Comparison of ENCODE assay signal across 26 mouse cellular contexts in the genomic region with DNA sequence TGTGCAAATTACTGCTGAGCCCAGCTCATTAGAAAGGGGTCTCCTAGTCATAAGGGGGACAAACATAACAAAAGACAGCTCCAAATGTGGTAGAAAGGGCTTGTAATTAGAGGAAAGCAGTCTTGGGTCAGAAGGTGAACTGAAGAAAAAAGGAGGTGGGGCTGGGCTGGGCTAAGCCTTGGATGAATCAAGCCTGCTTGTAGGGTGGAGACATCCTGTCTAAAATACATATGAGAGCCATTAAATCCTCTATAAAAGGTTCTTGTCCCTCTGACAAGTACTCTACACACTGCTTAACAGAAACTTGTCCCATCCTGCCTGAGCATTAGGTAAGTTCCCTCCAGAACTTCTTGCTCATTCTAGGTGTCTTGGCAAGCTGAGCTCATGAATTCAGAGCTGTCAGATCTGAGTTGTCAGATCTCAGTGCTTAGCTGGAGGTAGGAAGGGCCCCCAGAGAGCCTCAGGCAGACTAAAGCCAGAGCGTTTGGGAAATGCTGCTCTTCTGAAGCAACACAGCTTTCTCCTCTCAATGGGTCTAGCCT. TPM values are rescaled to one million over a fixed set of nuclear protein-coding genes. Genes with fewer than 3 reads are reported as not detected.
DNase-seq lines count a peak whose midpoint lies in the region; ATAC-seq lines count a peak whose summit lies in the region.
"Had no signal": no experiment of that assay in that cellular context is flagged by ENCODE, and none has a peak within 500 bp of the region (broad histone marks: within the 10 kb centered on the region; RNA-seq: fewer than 3 reads in every experiment).

A gene (plus strand): TSS at position 278 of the 542 bp plus-strand sequence.

- H3K4me3 ChIP-seq in embryonic facial prominence, embryonic 14.5 days (ENCODE audit: low read depth, low read length): no peak within 1 kb of the TSS
- no peak within 1 kb of the TSS for H3K4me3 ChIP-seq in stomach, embryonic 15.5 days (replicated peaks)
- H3K4me3 ChIP-seq: forebrain, embryonic 13.5 days; gastrocnemius, adult 2 months; heart, embryonic 15.5 days; hindbrain, embryonic 13.5 days had no signal

- DNase-seq in R1 (ENCODE audit: low read depth, low spot score) (peak; percentile 2), ZHBTc4 (ENCODE audit: low read depth, low spot score) (peak; percentile 11)
- DNase-seq in embryonic facial prominence, embryonic 14.5 days (ENCODE audit: low spot score): peak; percentile 48
- DNase-seq in gastrocnemius, postnatal 4 days (ENCODE audit: low spot score in 2 of 2): no peak
- DNase-seq in gastrocnemius, adult 18-20 months (ENCODE audit: low spot score): no peak
- DNase-seq: adrenal gland, postnatal 14 days; cerebellum, adult 18-20 months; cerebellum, adult 9-11 months; cerebellum, postnatal 36 days; forebrain, postnatal 0 days; gastrocnemius, adult 2 months; gastrocnemius, postnatal 25 days; heart, adult 18-20 months; heart, postnatal 14 days; kidney, adult 11 months had no signal

- H3K27me3 ChIP-seq in embryonic facial prominence, embryonic 14.5 days (replicated peaks; ENCODE audit: control insufficient read depth, insufficient read depth, low read length): no peaks in the 10 kb centered on the region
- H3K27me3 ChIP-seq in stomach, embryonic 15.5 days (replicated peaks): no peaks in the 10 kb centered on the region
- H3K27me3 ChIP-seq: forebrain, embryonic 13.5 days; heart, embryonic 15.5 days; hindbrain, embryonic 13.5 days had no signal

- no peaks in the 10 kb centered on the region for H3K4me1 ChIP-seq in embryonic facial prominence, embryonic 14.5 days (ENCODE audit: control insufficient read depth, insufficient read depth, low read length)
- H3K4me1 ChIP-seq in stomach, embryonic 15.5 days: no peaks in the 10 kb centered on the region
- H3K4me1 ChIP-seq: forebrain, embryonic 13.5 days; heart, embryonic 15.5 days; hindbrain, embryonic 13.5 days had no signal

- no peaks in the 10 kb centered on the region for H3K36me3 ChIP-seq in embryonic facial prominence, embryonic 14.5 days (ENCODE audit: control insufficient read depth, insufficient read depth, low read length)
- H3K36me3 ChIP-seq in stomach, embryonic 15.5 days: no peaks in the 10 kb centered on the region
- H3K36me3 ChIP-seq: heart, embryonic 15.5 days; hindbrain, embryonic 13.5 days had no signal

- H3K9ac ChIP-seq in embryonic facial prominence, embryonic 14.5 days (ENCODE audit: low read depth, low read length): no peak within 1 kb of the TSS
- H3K9ac ChIP-seq in stomach, embryonic 15.5 days: no peak within 1 kb of the TSS
- H3K9ac ChIP-seq: forebrain, embryonic 13.5 days; forebrain, postnatal 0 days; heart, embryonic 15.5 days; hindbrain, embryonic 13.5 days had no signal

- 33% methylated on average over 1 of the region's 1 CpGs for WGBS in embryonic facial prominence, embryonic 14.5 days
- 48% methylated on average over 1 of the region's 1 CpGs for WGBS in stomach, embryonic 15.5 days

- no peak within 1 kb of the TSS for H3K27ac ChIP-seq in embryonic facial prominence, embryonic 14.5 days (replicated peaks; ENCODE audit: low read depth, low read length)
- no peak within 1 kb of the TSS for H3K27ac ChIP-seq in stomach, embryonic 15.5 days
- H3K27ac ChIP-seq: forebrain, embryonic 13.5 days; gastrocnemius, adult 2 months; heart, embryonic 15.5 days; hindbrain, embryonic 13.5 days; hindbrain, postnatal 0 days had no signal

- peak; percentile 80; the same call in 1 of the 2 replicates for ATAC-seq in embryonic facial prominence, embryonic 14.5 days (ENCODE audit: low read depth)
- peak; percentile 47; the same call in 1 of the 2 replicates for ATAC-seq in stomach, embryonic 15.5 days (ENCODE audit: insufficient read depth, low FRiP score, low read depth)
- no peak for ATAC-seq in activated CD4-positive, CD25-positive, alpha-beta regulatory T cell, adult 4 months
- ATAC-seq: forebrain, embryonic 13.5 days; forebrain, postnatal 0 days; hindbrain, postnatal 0 days had no signal

- no peaks in the 10 kb centered on the region for H3K9me3 ChIP-seq in embryonic facial prominence, embryonic 14.5 days (ENCODE audit: control insufficient read depth, low read length)
- no peaks in the 10 kb centered on the region for H3K9me3 ChIP-seq in stomach, embryonic 15.5 days
- H3K9me3 ChIP-seq: forebrain, embryonic 13.5 days; heart, embryonic 15.5 days; hindbrain, embryonic 13.5 days had no signal

- H3K4me2 ChIP-seq in embryonic facial prominence, embryonic 14.5 days (ENCODE audit: low read depth, low read length): no peak within 1 kb of the TSS
- no peak within 1 kb of the TSS for H3K4me2 ChIP-seq in stomach, embryonic 15.5 days
- H3K4me2 ChIP-seq: forebrain, embryonic 13.5 days; heart, embryonic 11.5 days; heart, embryonic 15.5 days; hindbrain, embryonic 13.5 days had no signal

RNA-seq across cellular contexts. Expression of the gene that starts here (rescaled TPM):
- 2.1 TPM in 2 replicates for polyA plus RNA-seq in embryonic facial prominence, embryonic 14.5 days (2014; fragmentation: Nextera tagmentation; extraction: Ambion mirVana)
- polyA plus RNA-seq in stomach, embryonic 15.5 days (2015; fragmentation: Nextera tagmentation; extraction: Ambion mirVana): 0.68 TPM in 1 of 2 replicates, not detected in the other
- not detected for total RNA-seq in gastrocnemius, postnatal 4 days (2021)
- total RNA-seq in gastrocnemius, adult 18-20 months (2021): not detected
- polyA plus RNA-seq in activated CD4-positive, CD25-positive, alpha-beta regulatory T cell, adult 4 months (2017; shearing (Covaris generic)): not detected
- total RNA-seq: adrenal gland, adult 18-20 months; adrenal gland, postnatal 14 days; ES-E14; forebrain, postnatal 0 days; gastrocnemius, adult 2 months; gastrocnemius, postnatal 25 days; heart, adult 18-20 months; heart, postnatal 14 days; hematopoietic stem cell, adult 5-6 weeks; hindbrain, postnatal 0 days had no signal
- polyA plus RNA-seq: forebrain, embryonic 13.5 days; forebrain, postnatal 0 days; heart, embryonic 11.5 days; heart, embryonic 15.5 days; hindbrain, embryonic 13.5 days; hindbrain, postnatal 0 days; intestine, embryonic 14.5 days had no signal

Comparison
In these comparisons a context has a peak if more than half of its experiments do, and no peak if none do; other contexts are left out.
1. Peak in ATAC-seq in stomach, embryonic 15.5 days; RNA of the gene not detected or under 1 TPM.
2. DNase-seq: peak in R1 (single experiment), ZHBTc4 (single experiment) and embryonic facial prominence, embryonic 14.5 days (single experiment); none in gastrocnemius, postnatal 4 days (0 of 2) and gastrocnemius, adult 18-20 months (single experiment).